Mouse (Mus musculus): ENCODE results near the gene Tspan9.

Gene Tspan9

DNA sequence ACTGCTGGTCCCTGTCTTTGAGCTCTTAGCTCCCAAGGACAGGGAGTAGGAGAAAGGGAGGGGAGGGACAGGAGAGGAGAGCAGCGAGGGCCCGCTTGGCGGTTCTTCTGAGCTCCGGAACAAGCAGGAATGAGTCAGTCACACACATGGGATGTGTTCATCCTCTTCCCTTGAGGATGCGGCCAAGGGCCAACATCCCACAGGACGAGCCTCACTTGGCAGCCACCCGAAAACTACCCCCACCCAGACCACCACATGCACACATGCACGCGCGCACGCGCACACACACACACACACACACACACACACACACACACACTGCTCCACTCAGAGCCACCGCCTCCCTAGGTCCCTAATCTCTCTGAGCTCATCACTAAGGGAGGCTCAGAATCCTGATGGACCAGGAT lies 132.3 kb downstream of the Tspan9 start:
- peak; percentile 56 for DNase-seq

DNA sequence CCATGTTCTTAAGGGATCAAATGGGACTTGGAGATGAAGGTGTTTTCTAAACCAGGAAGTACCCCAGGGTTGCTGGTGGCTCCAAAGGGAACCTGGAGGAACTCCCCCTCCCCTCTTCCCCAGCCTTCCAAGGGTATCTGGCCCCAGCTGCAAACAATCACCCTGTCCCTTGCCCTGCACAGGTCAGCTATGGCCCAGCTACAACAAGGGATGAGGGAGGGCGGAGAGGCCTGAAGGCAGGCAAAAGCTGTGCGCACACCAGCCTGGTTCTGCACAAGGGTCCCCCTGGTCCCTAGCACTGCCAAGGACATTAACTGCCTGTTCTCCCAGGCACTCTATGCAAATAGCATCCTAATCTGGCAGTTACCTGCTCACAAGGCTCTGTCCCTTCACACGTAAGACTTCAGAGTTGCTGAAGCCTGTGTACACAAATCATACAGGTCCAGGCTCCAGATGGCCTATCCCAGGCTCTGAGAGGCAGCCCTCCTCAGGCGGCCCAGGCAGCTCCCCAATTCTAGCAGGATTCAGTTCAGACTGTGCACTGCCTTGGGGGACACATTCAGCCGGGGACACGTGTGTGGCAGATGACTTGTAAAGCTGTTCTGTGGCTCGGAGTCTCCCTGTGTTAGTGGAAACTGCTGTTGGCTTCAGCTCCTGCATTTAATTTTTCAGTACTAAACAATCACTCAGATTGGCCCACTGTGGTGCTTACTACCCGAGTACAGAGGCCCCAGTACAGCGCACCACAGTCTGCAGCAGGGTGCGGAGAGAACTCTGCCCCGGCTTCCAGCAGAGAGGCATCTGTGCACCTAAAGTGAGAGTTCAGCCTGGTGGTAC lies 133.0 kb downstream of the Tspan9 start:
- peak; percentile 50 for DNase-seq

DNA sequence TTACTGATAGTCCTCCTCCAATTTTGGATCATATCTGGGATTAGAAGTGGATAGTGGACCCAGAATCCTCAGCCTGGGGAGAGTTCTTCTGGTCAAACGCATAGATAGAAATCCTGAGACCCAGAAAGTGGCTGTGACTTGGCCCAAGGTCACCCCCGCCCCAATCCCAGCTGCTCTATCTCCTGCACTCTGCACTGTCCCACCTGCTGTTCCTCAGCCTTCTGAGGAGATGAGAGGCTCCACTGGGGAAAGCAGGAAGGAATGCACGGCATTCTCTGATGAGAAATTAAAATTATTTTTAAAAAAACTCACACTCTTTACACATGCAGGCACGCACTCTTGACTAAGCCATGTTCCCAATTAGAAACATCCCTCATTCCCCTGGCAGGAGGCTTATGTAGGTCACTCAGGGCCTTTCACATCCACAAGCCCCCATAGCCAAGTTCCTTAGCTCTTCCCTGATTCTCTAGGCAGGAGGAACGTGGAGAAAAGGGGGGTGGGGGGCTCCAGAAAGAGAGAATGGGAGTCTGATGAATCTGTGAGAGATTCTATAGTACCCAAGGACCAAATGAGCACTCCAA lies 135.3 kb downstream of the Tspan9 start:
- DNase-seq = no peak

DNA sequence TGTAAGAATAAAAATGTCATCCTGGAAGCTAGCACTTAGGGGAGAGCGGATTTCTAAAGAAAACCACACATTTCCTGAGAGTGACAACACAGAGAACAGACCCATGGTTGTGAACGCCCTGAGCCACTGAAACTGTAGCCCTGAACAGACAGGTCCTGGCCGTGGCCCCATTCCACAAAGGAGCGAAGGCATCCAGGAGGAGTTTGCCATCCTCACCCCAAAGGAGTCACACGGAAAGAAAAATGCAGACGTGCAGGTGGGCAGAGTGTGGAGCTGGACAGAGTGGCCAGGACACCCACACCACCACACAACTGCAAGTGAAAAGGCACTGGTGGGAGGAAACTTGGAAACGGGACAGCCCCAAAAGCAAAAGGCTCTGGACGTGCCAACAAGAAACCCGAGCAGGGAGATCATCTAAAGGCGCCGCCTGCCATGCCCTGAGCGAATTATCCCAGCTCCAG lies 136.1 kb downstream of the Tspan9 start:
- DNase-seq = no peak

DNA sequence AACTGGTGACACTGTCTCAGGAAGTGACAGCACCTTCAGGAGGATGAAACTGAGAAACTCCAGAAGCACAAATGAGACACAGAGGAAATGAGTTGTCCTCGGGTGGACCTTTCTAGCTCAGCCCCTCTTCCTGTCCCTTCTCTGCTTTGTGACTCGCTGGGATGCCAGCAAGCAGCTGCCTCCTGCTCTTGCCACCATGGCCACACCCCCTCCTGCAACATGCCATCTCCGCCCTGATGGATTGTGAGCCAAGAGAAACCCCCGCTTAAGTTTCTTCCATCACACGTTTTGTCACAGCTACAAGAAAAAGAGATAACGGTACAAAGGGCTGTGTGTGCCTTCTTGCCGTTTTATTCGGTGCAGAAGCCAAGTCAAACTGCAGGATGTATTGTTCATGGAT lies 137.2 kb downstream of the Tspan9 start:
- no peak for DNase-seq

DNA sequence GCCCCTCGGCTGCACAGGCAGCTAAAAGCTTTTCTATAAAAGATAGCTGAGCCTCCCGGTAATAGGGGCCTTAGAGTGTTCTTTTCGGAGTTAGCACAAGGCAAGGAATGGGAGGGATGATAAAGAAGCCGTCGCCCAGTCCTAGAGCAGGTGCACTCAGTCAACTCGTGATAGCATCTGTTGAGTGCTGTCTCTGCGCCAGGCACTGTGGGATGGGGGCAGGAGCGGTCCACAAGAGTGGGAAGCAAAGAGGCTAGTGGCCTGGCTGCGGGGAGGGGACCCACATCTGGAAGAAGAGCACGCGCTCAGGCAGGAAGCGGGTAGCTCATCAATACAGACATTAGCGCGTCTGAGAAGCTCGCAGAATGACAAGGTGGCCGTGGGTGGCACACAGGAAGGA lies 138.8 kb downstream of the Tspan9 start:
- no peak for DNase-seq

DNA sequence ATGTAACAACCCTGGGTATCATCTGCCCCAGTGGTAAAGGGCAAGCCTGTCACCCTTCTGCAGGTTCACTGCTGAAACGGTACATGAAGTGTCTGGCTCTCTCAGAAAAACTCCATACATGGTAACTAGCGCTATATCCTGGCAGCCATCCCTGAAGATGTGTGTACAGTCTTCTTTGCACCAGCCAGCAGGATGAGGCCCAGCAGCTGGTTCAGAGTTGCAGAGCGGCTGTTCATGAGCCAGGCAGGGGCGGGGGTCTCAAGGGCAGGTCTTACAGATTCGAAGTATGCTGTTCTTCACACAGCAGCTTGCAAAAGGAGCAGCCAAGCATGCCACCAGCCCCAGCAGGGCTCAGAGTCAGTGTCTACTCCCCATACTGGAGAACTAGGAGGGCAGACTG lies 139.9 kb downstream of the Tspan9 start:
- DNase-seq = no peak

DNA sequence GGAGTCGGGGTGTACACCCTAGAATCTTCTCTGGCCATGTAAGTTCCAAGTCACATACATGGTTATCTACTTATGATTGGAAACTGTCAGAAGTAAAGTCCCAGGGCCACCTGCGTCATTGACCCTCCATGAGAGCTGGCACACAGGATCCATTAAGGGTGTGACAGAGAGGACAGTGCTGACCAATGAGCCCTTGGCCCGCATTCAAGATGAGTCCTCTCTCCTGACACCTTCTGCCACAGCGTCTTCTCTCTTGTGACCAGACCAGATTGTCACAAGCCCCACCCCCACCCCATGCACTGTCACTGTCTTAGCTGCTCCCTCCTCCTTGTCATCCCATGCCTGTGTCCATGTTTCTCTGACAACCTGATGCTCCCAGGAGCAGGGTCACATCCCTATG lies 140.7 kb downstream of the Tspan9 start:
- DNase-seq = no peak

DNA sequence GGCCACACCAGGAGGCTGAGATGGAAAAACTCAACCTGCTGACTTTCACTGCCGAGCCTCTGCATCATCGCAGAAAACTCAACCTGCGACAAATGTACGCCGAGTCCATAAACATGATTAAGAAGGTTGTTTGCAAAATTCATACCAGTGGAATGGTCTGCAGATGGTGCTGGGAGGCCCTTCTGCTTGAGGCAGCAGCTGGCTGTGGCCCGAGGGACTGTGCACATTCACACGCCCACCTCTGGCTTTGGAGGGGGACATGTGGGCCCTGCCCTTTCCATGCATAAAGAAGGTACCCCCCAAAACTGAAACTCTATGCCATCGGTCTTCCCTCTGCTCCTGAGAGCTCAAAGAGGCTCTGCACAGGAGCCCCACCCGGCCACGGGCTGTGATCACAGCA lies 141.3 kb downstream of the Tspan9 start:
- no peak for DNase-seq

DNA sequence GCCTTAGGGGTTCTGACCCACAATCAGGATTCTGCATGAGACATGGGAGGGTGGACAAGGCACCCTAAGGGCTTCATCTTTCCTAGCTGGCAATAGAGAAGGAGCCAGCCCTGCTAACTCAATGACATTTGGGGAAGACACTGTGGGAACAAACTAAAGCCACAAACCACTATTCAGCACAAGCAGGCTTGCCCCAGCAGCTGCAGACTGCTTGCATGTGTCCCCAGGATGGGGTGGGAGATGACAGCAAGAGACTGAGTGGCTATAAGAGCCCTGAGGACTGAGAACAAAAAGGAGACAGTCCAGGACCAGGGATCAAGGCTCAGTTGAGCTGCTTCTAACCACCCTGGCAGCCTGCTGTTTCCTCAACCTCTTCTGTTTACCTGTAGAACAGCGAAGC lies 141.8 kb downstream of the Tspan9 start:
- no peak for DNase-seq

DNA sequence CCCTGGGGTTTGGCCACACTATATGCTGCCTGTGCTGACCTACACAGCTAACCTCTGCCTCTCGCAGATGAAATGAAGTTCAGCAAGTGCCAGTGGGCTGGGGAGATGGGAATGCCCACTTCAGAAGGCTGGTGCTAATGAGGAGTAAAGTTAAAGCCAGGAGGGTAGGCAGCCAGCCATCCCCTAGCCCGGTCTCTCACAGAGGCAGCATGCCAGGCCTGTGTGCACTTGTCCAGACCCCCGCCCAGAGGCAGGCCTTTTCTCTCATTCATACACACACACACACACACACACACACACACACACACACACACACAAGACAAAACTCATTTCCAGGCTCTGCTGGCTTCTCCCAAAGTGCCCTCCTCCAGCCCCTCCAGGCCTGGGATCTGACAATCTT lies 142.6 kb downstream of the Tspan9 start:
- no peak for DNase-seq

DNA sequence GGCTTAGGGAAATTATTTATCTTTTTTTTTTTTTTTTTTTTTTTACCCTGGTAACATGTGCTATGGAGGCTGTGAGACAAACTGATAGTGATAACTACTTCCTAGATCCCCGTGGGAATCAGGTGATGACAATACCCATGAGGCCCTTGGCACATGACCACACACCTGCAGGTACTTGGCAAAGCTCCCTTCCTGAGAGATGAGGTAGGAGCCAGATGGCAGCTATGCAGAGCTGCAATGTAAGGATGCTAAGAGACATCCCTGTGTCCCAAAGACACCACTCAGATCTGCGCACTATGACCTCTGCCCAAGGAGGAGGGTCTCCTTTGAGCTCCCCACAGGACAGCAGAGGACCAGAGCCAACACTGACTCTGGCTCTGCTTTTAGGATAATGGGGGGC lies 144.3 kb downstream of the Tspan9 start:
- no peak for DNase-seq

DNA sequence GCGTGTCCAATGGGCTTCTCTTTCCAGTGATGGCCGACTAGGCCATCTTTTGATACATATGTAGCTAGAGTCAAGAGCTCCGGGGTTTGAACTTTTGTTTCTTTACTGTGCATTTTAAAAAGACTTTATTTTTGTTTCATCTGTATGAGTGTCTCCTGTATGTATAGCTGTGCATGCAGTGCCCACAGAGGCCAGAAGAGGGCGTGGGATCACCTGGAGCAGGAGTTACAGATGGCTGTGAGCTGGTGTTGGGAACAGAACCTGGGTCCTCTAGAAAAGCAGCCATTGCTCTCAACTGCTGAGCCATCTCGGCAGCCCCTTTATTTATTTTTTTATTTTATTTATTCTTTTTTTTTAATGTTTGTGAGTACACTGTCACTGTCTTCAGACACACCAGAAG lies 146.5 kb downstream of the Tspan9 start:
- no peak for DNase-seq

DNA sequence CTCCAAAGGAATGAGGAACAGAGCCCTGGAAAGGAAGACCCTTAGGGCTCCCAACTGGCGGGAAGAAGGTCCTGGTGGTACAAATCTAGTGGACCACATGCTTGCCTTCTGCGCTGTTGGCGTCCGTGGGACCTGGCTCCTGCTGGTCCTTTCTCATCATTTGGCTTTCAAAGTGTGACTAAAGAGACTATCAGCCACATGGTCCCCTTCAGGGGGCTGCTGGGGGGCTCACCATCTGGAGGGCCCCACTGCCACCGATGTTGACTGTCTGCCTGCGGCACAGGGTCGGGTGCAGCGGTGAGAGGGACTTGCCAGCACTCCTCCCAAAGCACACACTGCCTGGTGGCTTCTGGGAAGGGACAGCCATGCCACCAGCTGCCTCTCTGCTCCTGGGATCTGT lies 150.4 kb downstream of the Tspan9 start:
- DNase-seq = no peak

DNA sequence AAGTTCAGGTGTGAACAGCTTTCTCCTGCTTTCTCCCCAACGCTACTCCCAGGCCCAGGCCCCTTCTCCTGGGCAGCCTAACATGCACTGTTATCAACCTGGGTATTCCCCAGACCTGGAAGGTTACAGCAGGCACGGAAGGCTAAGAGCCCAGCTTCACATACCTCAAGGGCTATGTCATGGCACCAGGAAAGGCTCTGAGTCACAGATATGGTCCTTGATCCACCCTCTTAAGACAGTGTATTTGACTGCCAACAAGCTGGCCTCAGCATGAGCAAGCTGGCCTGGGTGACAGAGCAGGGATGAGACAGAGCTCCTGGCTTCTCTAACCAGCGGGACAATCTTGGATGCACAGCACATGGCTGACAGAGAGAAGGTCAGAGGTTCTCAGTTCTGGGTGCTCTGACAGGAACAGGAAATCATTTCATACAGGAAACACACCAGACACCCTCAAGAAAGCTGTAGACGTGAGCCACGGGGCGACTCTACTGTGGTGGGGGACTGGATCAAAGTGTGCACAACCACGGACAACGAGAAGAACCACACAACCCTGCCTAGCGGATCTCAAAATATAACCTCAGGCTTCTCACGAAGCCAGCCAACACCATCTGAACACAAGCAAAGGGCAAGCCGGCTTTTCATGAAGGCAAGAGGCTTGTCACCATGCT lies 151.8 kb downstream of the Tspan9 start:
- no peak for DNase-seq

DNA sequence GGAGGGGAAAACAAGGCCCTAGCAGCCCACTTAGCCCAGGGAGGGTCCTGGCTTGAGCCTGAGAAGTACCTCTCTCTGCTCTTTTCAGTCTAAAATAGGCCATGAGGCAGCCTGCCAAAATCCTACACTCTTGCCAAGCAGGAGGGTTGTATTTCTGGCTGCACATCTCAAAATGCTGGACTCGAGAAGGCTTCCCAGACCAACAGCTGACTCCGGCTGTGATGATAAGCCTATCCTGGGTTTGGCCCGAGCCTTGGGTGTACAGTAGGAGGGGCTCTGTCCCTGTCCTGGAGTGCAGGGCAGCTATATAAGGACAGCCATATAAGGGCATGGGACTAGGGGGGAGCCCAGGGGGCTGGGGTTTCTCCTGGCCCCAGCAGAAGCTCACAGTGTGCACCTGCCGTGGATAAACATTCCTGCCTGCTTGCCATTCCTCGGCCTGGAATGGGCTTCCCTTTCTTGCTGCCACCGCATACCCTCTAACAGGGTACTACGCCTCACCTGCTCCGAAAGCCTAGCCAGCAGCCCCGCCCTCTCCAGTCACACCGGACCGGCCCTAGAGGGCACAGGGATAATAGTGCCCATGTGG lies 153.7 kb downstream of the Tspan9 start:
- DNase-seq = peak; percentile 62

DNA sequence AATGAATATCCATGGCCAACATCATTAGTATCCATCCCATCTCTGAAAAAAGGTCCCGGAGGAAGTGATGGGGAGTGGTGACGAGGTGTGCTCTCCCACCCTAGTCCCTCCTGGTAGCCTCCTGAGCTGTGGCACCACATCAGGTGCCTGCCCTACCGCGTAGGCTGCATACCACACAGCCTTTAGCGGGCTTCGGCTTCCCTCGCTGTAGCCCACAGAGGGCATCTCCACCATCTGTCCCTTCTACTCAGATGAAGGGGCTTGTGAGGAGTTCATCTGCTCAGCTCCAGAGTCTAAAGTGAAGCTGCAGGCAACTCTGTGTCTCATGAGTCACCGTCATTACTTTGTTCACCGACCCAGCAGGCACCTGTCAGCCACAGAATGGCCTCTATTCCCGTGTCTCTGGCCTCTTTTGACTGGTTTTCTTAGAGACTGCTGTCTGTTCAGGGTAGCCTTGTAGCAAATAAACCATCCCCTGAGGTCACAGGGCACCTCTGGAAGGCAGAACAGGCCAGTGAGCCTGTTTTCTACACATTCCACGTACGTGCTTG lies 154.4 kb downstream of the Tspan9 start:
- DNase-seq = no peak

DNA sequence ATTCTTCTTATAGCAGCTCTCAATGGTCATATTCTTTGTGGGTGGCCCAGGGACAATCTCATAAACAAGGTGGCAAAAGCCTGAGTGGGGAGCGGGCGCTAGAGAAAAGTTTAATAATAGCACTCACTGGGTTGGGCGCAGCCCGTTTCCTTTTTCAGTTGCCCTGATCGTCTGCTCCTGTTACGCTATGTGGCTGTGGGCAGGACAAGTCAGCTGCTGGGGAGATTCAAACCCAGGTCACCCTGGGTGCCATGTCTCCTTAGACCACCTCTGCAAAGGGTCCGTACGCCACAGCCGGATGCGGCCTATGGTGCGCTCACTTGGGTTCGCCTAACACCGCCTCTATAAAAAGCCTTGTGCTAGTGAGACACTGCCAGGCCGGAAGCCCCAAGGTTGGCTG lies 156.0 kb downstream of the Tspan9 start:
- DNase-seq = no peak

DNA sequence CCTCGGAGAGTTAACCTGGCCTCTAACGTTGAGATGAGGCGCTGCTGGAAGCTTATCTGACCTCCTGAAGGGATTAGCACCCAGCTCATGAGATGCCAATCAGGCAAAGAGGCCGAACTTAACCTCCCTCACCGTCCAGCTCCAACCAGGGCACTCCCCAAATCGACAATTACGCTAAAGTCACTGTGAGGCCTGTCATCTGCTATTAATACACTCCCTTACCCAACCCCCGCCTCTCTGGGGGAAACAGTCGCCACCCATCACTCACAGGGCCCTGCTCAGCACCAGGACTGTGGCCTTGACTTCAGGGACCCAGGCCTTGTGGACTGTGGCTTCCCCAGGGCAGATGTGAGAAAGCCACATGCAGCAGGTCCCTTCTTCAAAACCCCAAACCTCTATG lies 157.0 kb downstream of the Tspan9 start:
- DNase-seq = no peak

DNA sequence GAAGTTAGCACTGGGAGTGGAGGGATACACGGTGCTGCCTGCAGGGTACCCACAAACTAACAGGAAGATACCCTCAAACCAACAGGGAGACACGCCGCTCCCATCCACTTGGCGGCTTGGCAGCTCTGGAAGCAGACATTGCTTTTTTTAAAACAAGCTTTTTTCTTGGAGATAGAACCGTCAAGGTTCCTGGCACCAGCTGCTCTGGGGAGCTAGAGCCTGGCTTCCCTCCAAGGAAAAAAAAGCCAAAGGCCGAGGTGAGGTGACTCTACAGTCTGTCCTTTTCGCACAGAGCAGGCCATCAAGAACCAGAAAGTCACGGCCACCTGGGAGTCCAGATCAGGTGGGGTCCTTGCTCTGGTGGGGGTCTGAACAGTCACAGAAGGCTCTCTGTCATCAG lies 162.2 kb downstream of the Tspan9 start:
- no peak for DNase-seq

DNA sequence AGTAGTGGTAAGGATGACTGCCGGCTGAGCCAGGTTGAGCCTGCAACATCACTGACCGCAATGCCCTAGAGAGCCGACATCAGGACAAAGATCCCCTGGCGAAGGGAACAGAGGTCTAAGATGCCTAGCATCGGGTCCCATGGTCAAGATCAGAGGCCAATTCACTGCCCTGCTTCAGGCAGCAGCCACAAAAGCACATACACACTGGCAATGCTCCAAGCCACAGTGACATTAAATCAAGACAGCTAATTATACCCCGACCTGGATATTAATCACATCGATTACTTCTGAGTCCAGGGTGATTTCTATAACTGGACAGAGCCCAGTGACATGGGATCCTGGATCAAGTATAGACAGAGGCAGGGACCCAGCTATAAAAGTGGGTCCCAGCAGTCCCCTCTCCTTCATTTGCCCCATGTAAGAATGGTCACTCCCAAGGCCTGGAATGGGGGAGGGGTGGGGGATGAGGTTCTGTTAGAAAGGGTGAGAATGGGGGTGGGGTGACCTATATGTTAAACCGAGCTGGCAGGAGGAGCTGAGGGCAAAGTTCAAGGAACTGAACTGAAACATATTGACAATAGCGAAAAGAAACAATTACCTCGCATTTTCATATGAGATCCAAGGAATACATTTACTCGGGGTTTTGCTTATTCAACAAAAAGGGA lies 162.9 kb downstream of the Tspan9 start:
- DNase-seq = no peak

DNA sequence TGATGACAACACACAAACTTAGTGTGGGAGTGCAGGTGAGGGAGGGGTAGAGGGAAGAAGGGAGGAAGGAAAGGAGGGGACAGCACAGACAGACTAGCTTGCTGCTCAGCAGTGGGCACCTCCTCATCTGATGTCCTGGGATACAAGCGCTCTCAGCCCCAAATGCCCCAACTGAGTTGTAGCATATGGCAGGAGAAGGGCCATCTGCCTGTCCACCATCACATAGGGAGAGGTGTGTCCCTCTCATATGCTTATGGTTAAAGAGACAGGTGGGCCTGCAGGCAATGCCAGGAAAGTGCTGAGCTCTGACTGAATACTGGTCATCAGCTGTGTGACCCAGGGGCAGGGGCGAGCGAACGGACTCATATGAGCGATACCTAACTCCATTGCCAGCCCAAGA lies 163.6 kb downstream of the Tspan9 start:
- DNase-seq = no peak

DNA sequence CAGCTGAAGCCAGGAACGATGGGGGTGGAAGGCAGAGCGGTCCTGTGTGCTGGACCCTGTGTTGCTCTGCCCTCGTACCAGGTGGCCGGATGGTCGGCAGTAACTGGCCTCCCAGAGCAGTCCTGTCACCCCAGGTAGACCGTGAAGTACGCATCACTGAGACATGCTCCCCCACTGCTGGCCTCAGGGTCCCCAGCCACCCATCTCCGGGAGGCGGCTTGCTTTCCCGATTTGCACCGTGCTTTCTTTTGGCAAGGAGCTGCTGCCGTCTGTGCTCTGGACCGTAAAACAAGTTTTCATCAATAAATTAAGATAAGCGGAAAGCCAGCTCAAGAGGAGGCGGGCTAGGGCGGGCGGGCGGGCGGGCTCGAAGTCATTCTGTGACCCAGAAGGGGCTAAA lies 164.5 kb downstream of the Tspan9 start:
- no peak for DNase-seq
